Mouse (Mus musculus) heart, embryonic 16.5 days (tissue): ENCODE measurements around the gene Adgrg1. TPM values are rescaled to one million over a fixed set of nuclear protein-coding genes. Genes with fewer than 3 reads are reported as not detected.
"Not testable (repeated sequence)": the region's sequence is repeated elsewhere in the genome, so short reads cannot be mapped to it uniquely, and the experiment has no call there.

ENCODE experiments used
- ATAC-seq: fragments of 200-750 bp; cut with Nextera tagmentation; replicated peaks from 2 replicates; pipeline ENCODE4 v1.8.0; 2017; ENCODE audit warnings: moderate number of reproducible peaks; ENCODE audit not compliant: insufficient read depth, low FRiP score; ENCODE audit errors: extremely low read depth
- H3K27ac ChIP-seq: fragments of 300-500 bp; sonication (generic); 2 replicates; pipeline ENCODE4 v1.5.1; 2014; ENCODE audit warnings: mild to moderate bottlenecking, low read length, control low read depth, moderate library complexity
- H3K27me3 ChIP-seq: fragments of 300-500 bp; sonication (generic); 2 replicates; pipeline ENCODE4 v1.6.1; 2014; ENCODE audit warnings: low read length, mixed read lengths; ENCODE audit not compliant: control insufficient read depth, insufficient read depth
- H3K36me3 ChIP-seq: fragments of 300-500 bp; sonication (generic); 2 replicates; pipeline ENCODE4 v1.6.1; 2014; ENCODE audit not compliant: control insufficient read depth, insufficient read depth
- H3K4me1 ChIP-seq: fragments of 300-500 bp; sonication (generic); 2 replicates; pipeline ENCODE4 v1.6.1; 2014; ENCODE audit warnings: low read length, mixed read lengths; ENCODE audit not compliant: control insufficient read depth, insufficient read depth
- H3K4me2 ChIP-seq: fragments of 300-500 bp; sonication (generic); 2 replicates; pipeline ENCODE4 v1.6.1; 2014; ENCODE audit warnings: low read depth, mild to moderate bottlenecking, control low read depth, low read length
- H3K4me3 ChIP-seq: fragments of 300-500 bp; sonication (generic); 2 replicates; pipeline ENCODE4 v1.5.1; 2014; ENCODE audit warnings: mild to moderate bottlenecking, control low read depth, low read length
- H3K9ac ChIP-seq: fragments of 300-500 bp; sonication (generic); 2 replicates; pipeline ENCODE4 v1.6.1; 2014; ENCODE audit warnings: low read length, control low read depth
- H3K9me3 ChIP-seq: fragments of 300-500 bp; sonication (generic); replicated peaks from 2 replicates; pipeline ENCODE4 v1.6.1; 2016; ENCODE audit warnings: low read length; ENCODE audit not compliant: control insufficient read depth
- WGBS: fragments of 180-500 bp; shearing (Covaris S2); extraction: QIAGEN DNeasy Blood & Tissue Kit; methylation state at CpG from one replicate; pipeline ENCODE4 v1.1.7; 2014; 5-methylcytosine and 5-hydroxymethylcytosine counted together
- polyA plus RNA-seq: library from polyadenylated mRNA; unstranded; fragments of >200 nt; fragmentation: Nextera tagmentation; extraction: Ambion mirVana; gene quantifications from 2 replicates; pipeline ENCODE4 v1.2.1, GENCODE M21; 2015

Adgrg1 gene
- polyA plus RNA-seq, 1 experiment from 2014 or later: 18.0 TPM

- no peak overlapping the region for H3K9ac ChIP-seq
- no peak overlapping the region for H3K27ac ChIP-seq
- H3K36me3 ChIP-seq: no peaks in the 10 kb centered on the region
- H3K27me3 ChIP-seq: no peaks in the 10 kb centered on the region
- H3K4me3 ChIP-seq: no peak overlapping the region
- 73% methylated on average over 4 of the region's 4 CpGs for WGBS
- H3K9me3 ChIP-seq: peaks cover 6% of the 10 kb centered on the region
- ATAC-seq: no peak
- H3K4me2 ChIP-seq: no peak overlapping the region
- H3K4me1 ChIP-seq: 0 out of 2 replicates have a peak, but pooled peaks cover 2% of the 10 kb centered on the region
Measured at GRCm38 (mm10) chr8:95024387-95024786, 49.8 kb downstream of the Adgrg1 start.

GRCm38 (mm10) chr8:95025421-95025820 is 50.9 kb downstream of the Adgrg1 start:
- 74% methylated on average over 2 of the region's 2 CpGs for WGBS

GRCm38 (mm10) chr8:95028391-95028790 is 53.8 kb downstream of the Adgrg1 start:
- not testable (repeated sequence) for H3K27ac ChIP-seq, H3K9me3 ChIP-seq, H3K4me1 ChIP-seq, ATAC-seq, H3K9ac ChIP-seq, H3K36me3 ChIP-seq, H3K4me3 ChIP-seq, H3K27me3 ChIP-seq, H3K4me2 ChIP-seq
- 52% methylated on average over 7 of the region's 7 CpGs for WGBS

More at GRCm38 (mm10) chr8:95025421-95025820, 50.9 kb downstream of the Adgrg1 start:
- no peaks in the 10 kb centered on the region for H3K36me3 ChIP-seq
- no peak for ATAC-seq
- H3K27me3 ChIP-seq: no peaks in the 10 kb centered on the region
- H3K9me3 ChIP-seq: peaks cover 6% of the 10 kb centered on the region
- no peak overlapping the region for H3K9ac ChIP-seq
- H3K4me2 ChIP-seq: no peak overlapping the region
- H3K27ac ChIP-seq: no peak overlapping the region
- H3K4me3 ChIP-seq: no peak overlapping the region
- H3K4me1 ChIP-seq: no peaks in the 10 kb centered on the region

- WGBS: 52% methylated on average over 7 of the region's 7 CpGs
Measured at GRCm38 (mm10) chr8:95037106-95037925, 62.8 kb downstream of the Adgrg1 start.

GRCm38 (mm10) chr8:95041883-95042784 is 67.6 kb downstream of the Adgrg1 start:
- Histone ChIP-seq H3K4me2 (no peak overlapping the region), H3K27me3 (no peaks in the 10 kb centered on the region)
- ATAC-seq: no peak

More at GRCm38 (mm10) chr8:95037106-95037925, 62.8 kb downstream of the Adgrg1 start:
- ATAC-seq: peak; percentile 60
- H3K4me1 ChIP-seq: 0 out of 2 replicates have a peak, but pooled peaks cover 3% of the 10 kb centered on the region
- H3K9ac ChIP-seq: no peak overlapping the region
- no peaks in the 10 kb centered on the region for H3K27me3 ChIP-seq
- no peak overlapping the region for H3K4me2 ChIP-seq
- no peaks in the 10 kb centered on the region for H3K9me3 ChIP-seq
- H3K27ac ChIP-seq: no peak overlapping the region
- H3K4me3 ChIP-seq: no peak overlapping the region
- no peaks in the 10 kb centered on the region for H3K36me3 ChIP-seq

GRCm38 (mm10) chr8:95044811-95045210 is 70.3 kb downstream of the Adgrg1 start:
- Histone ChIP-seq H3K4me1 (no peaks in the 10 kb centered on the region), H3K36me3 (no peaks in the 10 kb centered on the region), H3K9ac (no peak overlapping the region), H3K9me3 (no peaks in the 10 kb centered on the region), H3K27ac (no peak overlapping the region), H3K4me2 (no peak overlapping the region), H3K27me3 (no peaks in the 10 kb centered on the region), H3K4me3 (no peak overlapping the region)
- WGBS: 58% methylated on average over 4 of the region's 4 CpGs
- no peak for ATAC-seq

More at GRCm38 (mm10) chr8:95041883-95042784, 67.6 kb downstream of the Adgrg1 start:
- Histone ChIP-seq H3K4me3 (no peak overlapping the region), H3K9me3 (no peaks in the 10 kb centered on the region), H3K36me3 (no peaks in the 10 kb centered on the region), H3K9ac (no peak overlapping the region), H3K27ac (no peak overlapping the region), H3K4me1 (0 out of 2 replicates have a peak, but pooled peaks cover 2% of the 10 kb centered on the region)
- 61% methylated on average over 6 of the region's 6 CpGs for WGBS

- no peaks in the 10 kb centered on the region for H3K9me3 ChIP-seq
- no peak overlapping the region for H3K27ac ChIP-seq
- 56% methylated on average over 3 of the region's 3 CpGs for whole genome bisulfite sequencing
- H3K27me3 ChIP-seq: no peaks in the 10 kb centered on the region
- H3K4me3 ChIP-seq: no peak overlapping the region
- H3K36me3 ChIP-seq: no peaks in the 10 kb centered on the region
- ATAC-seq: 0 out of 2 replicates have a peak, but pooled peaks have one; percentile 32
- H3K9ac ChIP-seq: no peak overlapping the region
- H3K4me1 ChIP-seq: no peaks in the 10 kb centered on the region
- H3K4me2 ChIP-seq: no peak overlapping the region
Measured at GRCm38 (mm10) chr8:95046982-95047381, 72.4 kb downstream of the Adgrg1 start.

- no peak overlapping the region for H3K4me3 ChIP-seq
- ATAC-seq: no peak
- H3K36me3 ChIP-seq: no peaks in the 10 kb centered on the region
- no peak overlapping the region for H3K27ac ChIP-seq
- H3K27me3 ChIP-seq: no peaks in the 10 kb centered on the region
- 62% methylated on average over 6 of the region's 6 CpGs for WGBS
- no peak overlapping the region for H3K4me2 ChIP-seq
- H3K4me1 ChIP-seq: no peaks in the 10 kb centered on the region
- H3K9me3 ChIP-seq: no peaks in the 10 kb centered on the region
- H3K9ac ChIP-seq: no peak overlapping the region
Measured at GRCm38 (mm10) chr8:95047884-95048680, 73.5 kb downstream of the Adgrg1 start.
